Mouse (Mus musculus): ENCODE measurements around the gene Gm29049. TPM values are rescaled to one million over a fixed set of nuclear protein-coding genes. Genes with fewer than 3 reads are reported as not detected.
"Not testable (repeated sequence)": the region's sequence is repeated elsewhere in the genome, so short reads cannot be mapped to it uniquely, and the experiment has no call there.

Gm29049 gene
- not detected in 2 replicates for total RNA-seq (2015; ENCODE audit: low replicate concordance)
- total RNA-seq (2017; ENCODE audit: low replicate concordance), result not detected in 2 replicates

DNA sequence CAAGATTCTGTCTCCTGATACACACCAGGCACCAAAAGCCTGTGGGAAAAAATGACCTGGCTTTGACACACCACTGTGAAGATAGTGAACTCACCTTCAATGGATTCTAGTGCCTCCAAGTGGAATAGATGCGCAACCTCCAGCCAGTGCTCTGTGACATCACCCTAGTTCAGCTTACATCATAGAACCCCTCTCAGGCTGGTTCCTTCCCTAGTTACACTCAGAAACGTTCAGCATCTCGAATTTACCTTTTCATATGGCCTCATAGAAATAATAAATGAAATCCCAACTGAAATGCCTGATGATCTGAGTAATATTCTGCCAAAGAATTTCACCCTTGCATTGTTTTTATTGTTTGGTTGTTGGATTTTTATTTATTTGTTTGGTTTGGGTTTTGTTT, at the start of gene Gm29049:
Gene Gm29049, minus strand, starts transcription at position 101 of the 400 bp plus-strand sequence.
- ATAC-seq (replicated peaks; ENCODE audit: low FRiP score, poor library complexity, severe bottlenecking), result not testable (repeated sequence)

Other genes starting within 250 kb of the Gm29049 start
- gene Gm20825, start 74.3 kb upstream of the Gm29049 start, total RNA-seq (2015; ENCODE audit: low replicate concordance), result not detected in 2 replicates
- gene Gm20825, start 74.3 kb upstream of the Gm29049 start, total RNA-seq (2017; ENCODE audit: low replicate concordance), result not detected in 2 replicates